Mouse (Mus musculus) left cerebral cortex, adult 2 months (tissue): Measurements from ENCODE around the gene Eif2a. TPM values are rescaled to one million over a fixed set of nuclear protein-coding genes. Genes with fewer than 3 reads are reported as not detected.
"Not testable (repeated sequence)": the region's sequence is repeated elsewhere in the genome, so short reads cannot be mapped to it uniquely, and the experiment has no call there.

Experiments
- DNase-seq, 2 experiments: peaks; one replicate each; pipeline ENCODE4 v3.0.0; 2021 to 2022; ENCODE audit warnings: low spot score in 2 of 2, mixed read lengths in 1 of 2; ENCODE audit errors: extremely low spot score in 1 of 2
- H3K27ac ChIP-seq: fragments of 200-600 bp; 2 replicates; pipeline ENCODE4 v1.8.1; 2022
- H3K4me3 ChIP-seq: fragments of 200-600 bp; 2 replicates; pipeline ENCODE4 v1.8.1; 2022
- CTCF ChIP-seq: fragments of 200-600 bp; IDR thresholded peaks from 2 replicates; pipeline ENCODE4 v1.8.1; 2022; ENCODE audit warnings: antibody characterized with exemption, mild to moderate bottlenecking, moderate library complexity
- intact Hi-C: fragments of 180-260 bp; cut with DNase I; formaldehyde crosslinking; loops from one replicate; pipeline ENCODE4 v1.15.1; 2025
- total RNA-seq, 2 experiments: library from RNA; stranded (reverse); gene quantifications; 2 replicates each; pipeline ENCODE4 v1.2.3; 2021

Eif2a gene
- total RNA-seq, 2 experiments from 2014 or later = 40.5 to 43.3 TPM

DNA sequence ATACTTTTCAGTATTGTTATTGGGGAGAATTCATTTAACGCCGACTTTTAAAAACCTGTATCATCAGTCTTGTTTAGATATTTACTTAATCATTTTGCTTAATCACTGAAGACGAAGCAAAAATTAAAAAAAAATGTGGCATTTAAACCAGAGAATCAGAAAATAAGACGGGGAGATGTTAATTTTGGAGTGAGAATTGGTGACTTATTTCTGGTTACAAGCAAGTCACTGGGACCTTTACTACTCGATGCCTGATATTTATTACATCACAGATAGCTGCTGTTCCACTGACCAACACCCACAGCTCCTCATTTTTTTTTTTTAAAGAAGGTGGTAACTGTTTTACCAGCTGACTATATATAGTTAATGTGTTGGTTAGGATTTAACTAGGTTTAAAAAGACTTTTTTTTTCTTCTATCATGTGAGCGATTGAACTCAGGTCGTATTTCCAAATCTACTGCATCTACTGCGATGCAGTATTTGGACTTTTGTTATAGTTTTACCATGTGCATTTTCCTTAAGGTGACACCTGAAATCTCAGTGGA lies 52.0 kb downstream of the Eif2a start:
- intact Hi-C loops = loop anchor here (2.0 to 5.0 kb wide), 5 partner anchors 53 to 430 kb away; partner anchors contain the start of genes Eif2a, Med12l and Serp1
- no peak for TF ChIP-seq CTCF
- H3K27ac ChIP-seq = peak overlapping the region; percentile 99
- H3K4me3 ChIP-seq = peak overlapping the region; percentile 73
- no peak for DNase-seq

DNA sequence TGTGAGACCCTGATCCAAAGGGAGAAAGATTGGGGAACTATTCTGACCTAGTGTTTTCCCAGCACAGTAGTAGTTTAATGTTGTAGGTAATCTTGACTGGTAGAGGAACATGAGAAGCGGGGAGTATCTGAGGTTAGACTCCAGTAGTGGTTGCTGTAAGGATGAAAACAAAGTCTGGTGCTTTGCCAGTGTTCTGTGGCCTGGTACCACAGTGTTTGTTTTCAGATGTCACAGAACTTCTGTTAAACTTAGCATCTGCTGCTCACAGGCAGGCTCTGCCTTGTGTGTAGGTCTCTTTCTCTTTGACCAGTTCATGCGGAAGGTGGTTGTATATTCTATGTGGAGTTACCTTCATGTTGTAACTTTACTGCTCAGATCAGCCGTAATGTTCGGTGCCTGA lies 55.9 kb downstream of the Eif2a start:
- intact Hi-C loops = no loop called here
- no peak for TF ChIP-seq CTCF
- Histone ChIP-seq H3K4me3 (no peak overlapping the region), H3K27ac (no peak overlapping the region)
- no peak for DNase-seq

DNA sequence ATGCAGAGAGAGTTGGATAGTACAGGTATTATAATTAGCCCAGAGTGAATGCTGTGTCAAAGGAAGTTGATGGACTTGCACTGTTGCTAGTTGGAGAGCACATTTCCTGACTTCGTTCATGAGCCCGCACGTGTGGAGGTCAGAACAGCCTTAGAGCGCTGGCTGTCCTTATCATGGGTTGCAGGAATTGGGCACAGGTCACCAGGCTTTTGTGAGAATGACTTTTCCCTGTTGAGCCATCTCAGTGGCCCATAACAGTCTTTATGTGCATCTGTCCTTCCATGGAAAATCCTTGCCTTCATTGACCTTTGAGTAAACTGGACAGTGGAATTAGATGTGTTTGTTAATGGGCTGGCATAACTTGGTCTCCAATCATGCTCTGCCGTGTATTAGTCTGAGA lies 56.7 kb downstream of the Eif2a start:
- TF ChIP-seq CTCF = no peak
- intact Hi-C loops = no loop called here

DNA sequence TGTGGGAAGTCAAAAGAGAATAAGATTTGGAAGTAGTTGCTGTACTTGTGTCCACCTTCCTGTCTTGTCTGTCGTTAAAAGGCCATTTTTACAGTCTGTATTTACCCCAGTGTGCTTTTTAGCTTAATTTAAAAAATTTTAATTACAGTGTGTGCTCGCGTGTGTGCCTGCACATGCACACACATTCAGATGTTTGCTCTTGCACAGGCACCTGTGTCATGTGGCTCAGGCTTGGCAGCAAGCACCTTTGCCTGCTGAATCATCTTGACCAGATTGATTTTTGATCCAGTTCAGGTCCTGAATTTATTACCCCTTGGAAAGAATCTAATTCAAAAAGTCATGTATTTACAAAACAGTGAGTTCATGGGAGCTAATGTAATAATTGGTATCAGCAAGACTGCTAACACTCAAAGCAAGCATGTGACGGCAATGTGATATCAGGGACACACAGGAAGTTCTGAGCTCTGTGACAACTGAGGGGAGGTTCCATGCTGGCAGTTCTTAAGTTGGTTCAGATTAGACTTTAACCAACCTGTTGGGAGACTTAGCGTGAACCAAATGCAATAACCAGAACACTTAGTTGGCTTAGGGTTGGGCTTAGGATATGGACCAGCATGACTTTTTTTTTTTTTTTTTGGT lies 57.3 kb downstream of the Eif2a start:
- no peak for DNase-seq
- TF ChIP-seq CTCF = no peak
- no peak overlapping the region for H3K27ac ChIP-seq
- no peak overlapping the region for H3K4me3 ChIP-seq
- intact Hi-C loops = no loop called here

More for the DNA sequence above, 56.7 kb downstream of the Eif2a start:
- H3K27ac ChIP-seq = no peak overlapping the region
- no peak for DNase-seq
- no peak overlapping the region for H3K4me3 ChIP-seq

DNA sequence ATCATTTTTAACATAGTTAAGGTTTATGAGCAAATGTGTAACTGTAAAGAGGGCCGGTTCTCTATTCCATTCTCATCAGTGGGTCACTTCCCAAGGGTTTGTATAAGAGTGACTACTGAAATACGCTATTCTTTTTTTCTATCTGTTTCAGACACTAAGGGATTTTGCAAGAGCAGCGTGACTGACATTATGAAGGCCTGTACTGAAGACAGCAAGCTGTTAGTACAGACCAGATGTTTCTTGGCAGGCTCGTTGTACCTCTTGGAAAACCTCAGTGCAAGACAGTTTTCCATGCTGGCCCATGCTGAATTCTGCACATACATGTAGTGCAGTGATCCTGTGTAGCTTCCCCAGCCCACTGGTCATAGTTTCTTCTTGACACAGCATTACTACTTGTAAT lies 64.9 kb downstream of the Eif2a start:
- H3K27ac ChIP-seq, H3K4me3 ChIP-seq, intact Hi-C loops, DNase-seq: not testable (repeated sequence)

DNA sequence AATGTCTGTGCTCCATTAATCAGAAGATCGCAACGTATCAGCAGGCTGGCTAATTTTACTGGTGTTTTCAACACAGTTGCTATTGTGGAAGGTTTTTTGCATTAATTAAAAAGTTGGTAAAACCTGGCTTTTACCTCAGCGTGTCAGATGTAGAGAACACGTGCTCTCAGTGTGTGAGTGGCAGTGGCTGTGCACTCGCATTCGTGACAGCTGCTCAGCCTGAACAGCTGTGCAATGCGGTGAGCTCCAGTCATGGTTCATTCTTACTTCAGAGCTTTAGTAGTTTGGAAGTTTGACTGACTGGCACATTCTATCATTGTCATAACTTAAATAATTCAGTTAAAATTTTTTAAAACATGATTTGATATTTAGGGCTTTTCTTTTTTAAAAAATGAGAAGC lies 67.0 kb downstream of the Eif2a start:
- H3K4me3 ChIP-seq, intact Hi-C loops, DNase-seq, H3K27ac ChIP-seq: not testable (repeated sequence)

DNA sequence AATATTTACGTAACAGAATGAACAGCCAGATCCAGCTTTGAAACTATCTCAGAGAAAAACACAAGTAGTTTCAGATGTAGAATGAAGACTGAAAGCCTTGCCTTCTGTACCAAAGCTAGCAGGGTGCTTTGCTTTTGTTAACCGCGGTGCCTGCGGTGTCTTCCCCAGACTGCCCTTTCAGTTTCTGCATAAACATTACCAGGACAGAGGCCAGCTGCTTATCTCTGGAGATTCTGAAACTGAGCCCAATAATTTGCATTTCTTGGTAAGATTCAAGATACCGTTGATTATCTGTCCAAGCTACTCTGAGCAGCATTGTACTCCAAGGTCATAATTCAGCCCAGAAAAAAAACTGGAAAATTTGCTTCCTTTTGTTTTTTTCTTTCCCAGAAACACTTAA lies 68.0 kb downstream of the Eif2a start:
- TF ChIP-seq CTCF = no peak
- intact Hi-C loops = no loop called here
- Histone ChIP-seq H3K27ac (no peak overlapping the region), H3K4me3 (no peak overlapping the region)
- DNase-seq = no peak

Other genes with a start within 250 kb of the Eif2a start
- gene Tsc22d2, start 111.1 kb upstream of the Eif2a start, total RNA-seq = 10 to 100 TPM; 36.9 to 40.7 TPM
- 10 to 100 TPM; 20.0 to 21.0 TPM for gene Serp1, start 71 bp downstream of the Eif2a start, total RNA-seq
- 100 to 1,000 TPM; 140 to 144 TPM for gene Selenot, start 50.8 kb downstream of the Eif2a start, total RNA-seq
- gene Erich6, start 111.4 kb downstream of the Eif2a start, total RNA-seq = 1 to 10 TPM; 1.4 to 1.7 TPM
- 10 to 100 TPM; 17.2 to 22.0 TPM for gene Siah2, start 166.6 kb downstream of the Eif2a start, total RNA-seq